Mouse (Mus musculus) cerebellum, adult 9-11 months (tissue): ENCODE measurements at regions not wholly inside any gene's neighbourhood (a gene's known extent, or its start where the extent isn't known, plus 50 kb on each side); places are given as distances from the start of the nearest gene placed in this dataset.

Experiments used
- DNase-seq: peaks from one replicate; pipeline ENCODE4 v3.0.0; 2022

DNA sequence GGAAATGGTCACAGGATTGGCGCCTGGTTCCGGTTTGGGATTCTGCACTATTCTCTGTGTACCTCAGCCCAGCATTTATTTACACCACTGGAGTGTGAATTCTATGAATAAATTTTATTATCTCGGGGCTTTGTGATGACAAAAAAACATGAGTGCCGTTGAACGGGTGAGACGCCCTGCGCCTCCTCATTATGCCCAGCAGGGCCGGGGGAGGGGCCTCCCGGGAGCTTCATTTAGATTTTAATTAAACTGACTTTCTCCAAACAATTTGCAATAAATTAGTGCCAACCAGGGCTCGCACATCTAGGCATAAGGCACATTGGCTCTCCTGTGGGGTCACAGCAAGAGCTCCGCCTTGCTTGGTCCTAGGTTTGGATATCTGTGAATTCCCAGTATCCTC lies 151.8 kb upstream of the A530016L24Rik start:
- no peak for DNase-seq

DNA sequence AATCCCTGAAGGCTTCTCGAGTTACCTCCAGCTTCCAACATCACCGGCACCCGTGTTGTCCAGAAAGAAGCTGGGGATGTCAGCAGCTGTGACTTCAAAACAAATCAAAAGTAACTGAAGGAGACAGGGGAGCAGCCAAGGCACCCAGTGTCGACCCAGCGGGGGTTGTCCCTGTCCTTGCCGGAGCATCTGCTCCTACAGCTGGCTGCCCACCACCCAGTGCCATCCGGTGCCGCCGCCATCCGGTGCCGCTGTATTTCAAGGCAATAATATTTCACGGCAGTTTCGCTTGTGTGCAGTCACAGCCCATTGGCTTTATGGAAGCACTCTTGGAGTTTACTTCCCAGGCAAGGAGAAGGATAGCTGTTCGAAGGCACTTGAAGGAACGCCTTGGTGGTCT lies 150.3 kb upstream of the A530016L24Rik start:
- DNase-seq = no peak

DNA sequence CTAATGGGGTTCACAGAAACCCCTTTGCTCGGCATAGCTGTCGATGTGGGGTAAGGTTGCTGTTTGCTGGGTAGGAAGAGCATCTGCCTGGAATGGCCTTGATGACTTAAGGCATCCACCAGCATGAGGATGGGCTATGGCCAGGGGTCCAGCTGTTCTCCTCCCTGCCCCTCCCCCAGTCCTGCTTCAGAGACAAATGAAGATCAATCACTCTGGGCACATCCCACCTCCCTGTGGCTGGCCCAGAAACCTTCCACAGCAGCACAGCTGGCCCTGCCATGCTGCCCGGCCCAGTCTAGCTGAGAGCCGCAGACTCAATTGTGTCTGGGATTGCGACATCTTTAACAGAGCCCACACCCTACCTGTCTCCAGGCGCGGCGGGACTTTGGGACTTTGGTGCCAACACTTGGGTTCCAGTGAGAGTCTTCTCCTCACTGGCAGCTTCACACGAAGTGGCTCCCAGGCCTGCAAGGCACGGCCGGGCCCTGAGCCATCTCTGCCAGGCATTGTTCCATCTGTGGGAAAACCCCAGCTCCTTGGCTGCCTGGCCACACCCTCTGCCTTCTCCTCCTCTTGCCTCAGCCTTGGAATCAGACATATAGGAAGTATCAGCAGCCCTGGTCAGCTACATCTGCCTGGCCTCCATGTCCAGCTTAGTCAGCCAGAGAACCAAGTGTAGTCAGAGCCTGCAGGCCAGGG lies 149.6 kb upstream of the A530016L24Rik start:
- DNase-seq = no peak

DNA sequence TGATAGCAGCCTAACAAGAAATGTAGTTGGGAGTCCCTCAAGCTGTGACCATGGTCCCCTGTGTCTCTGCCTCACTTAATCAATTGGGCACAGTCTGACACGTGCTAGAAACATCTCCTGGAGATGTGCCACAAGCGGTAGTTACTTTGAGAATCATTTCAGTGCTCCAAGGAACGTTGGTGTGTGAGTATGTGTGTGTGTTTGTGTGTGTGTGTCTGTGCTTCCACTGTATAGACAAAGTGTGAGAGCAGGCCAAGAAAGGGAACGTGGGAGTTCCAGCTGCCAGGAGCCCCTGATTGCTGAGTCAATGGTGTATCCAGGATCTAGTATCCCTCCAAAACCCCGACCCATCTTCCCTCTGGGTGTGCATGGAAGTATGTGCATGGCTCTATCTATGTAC lies 149.0 kb upstream of the A530016L24Rik start:
- no peak for DNase-seq

DNA sequence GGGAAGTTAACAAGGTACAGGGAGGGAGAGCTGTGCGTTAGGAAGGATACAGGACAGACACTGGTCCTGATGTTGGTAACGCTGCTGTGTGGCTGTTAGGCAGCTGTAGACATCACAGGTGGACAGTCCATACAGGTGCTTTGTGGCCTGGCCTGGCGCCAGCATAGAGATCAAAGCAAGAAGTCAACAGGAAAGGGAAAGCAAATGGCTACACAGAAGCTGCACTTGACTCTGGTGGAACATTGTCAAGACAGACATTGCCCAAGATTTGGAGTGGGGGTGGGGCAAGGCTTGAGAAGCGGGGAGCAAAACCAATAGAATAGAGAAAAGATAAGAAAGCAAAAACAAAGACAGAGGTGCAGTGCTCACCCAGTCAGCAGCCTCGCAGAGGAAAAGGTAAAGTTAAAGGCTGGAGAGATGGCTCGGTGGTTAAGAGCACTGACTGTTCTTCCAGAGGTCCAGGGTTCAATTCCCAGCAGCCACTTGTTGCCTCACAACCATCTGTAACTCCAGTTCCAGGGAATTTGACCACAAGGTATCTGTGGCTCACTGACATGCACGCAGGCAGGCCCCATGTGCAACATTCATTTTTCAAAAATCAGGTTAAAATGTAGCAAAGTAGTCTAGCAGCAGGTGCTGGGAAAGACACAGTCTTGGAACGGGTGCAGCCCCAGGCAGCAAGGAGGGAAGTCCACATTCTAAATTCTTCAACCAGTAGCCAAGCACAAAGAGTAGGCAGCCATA lies 147.3 kb upstream of the A530016L24Rik start:
- DNase-seq = no peak

DNA sequence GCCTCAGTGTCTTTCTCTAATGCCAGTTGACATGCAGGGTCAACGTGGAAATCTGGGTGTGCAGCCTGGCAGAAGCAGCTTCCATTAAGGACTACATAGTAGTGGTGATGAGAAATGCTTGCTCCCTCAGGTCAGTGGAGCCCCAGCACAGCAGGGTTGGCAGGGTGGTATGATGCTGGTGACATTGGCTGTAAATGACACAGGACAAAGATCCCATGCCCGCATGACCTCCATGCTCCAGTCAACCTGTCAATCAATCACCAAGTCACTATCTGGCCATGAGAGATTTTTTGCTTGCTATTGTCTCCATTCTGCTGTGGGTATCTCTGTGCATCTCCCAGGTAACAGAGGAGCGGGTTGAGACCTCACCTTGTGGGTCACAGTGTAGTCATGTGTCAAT lies 146.2 kb upstream of the A530016L24Rik start:
- no peak for DNase-seq

DNA sequence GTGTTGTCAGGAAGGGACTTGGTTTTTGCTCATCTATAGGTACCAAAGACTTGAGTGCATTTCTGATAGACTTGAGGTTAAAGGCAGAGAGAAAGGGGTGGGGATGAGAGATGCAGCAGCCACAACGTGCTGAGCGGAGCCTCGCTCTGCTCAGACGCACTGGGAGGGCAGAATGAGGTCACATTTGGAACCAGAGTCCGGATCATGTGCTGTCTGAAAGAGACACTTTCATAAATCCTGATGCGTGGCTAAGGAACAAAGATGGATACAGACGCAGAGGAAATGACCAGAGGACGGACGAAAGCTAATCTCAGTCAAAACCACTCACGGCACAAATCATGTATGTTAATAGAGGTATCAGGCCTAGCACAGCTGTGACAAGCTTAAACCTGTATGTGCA lies 145.0 kb upstream of the A530016L24Rik start:
- no peak for DNase-seq

DNA sequence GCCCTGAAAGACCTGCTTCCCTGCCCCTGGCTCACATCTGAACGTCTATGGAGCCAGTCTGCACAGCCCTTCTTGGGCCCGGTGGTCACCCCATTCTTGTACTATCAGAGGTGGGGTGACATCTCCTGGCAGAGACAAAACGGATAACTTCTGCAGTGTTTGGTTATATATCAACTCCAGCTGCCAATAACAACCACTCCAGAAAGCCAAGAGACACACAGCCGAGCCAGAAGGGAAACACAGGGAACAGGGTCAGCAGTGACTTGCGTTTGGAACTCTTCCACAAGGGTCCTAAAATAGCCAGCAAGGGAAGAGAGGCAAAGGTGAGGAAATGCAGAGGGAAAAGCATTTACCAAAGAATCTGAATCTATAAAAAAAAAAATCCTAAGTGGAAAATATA lies 143.5 kb upstream of the A530016L24Rik start:
- no peak for DNase-seq

DNA sequence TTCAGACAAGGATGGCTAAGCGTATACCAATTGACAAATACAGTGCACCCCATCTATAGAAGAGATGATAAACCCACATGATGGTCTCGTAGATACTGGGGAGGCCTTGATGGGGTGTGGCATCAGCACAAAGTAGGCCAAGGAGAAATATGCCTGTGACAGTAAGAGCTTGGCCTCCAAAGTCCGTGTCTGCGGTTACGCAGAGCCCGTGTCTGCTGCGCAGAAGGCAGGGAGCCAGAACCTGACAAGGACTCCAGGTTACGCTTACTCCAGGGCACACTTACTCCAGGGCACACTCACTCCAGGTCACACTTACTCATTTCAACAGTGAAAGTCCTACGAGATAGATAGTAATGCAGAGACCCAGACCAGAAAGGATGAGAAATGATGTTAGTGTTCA lies 141.1 kb upstream of the A530016L24Rik start:
- no peak for DNase-seq

DNA sequence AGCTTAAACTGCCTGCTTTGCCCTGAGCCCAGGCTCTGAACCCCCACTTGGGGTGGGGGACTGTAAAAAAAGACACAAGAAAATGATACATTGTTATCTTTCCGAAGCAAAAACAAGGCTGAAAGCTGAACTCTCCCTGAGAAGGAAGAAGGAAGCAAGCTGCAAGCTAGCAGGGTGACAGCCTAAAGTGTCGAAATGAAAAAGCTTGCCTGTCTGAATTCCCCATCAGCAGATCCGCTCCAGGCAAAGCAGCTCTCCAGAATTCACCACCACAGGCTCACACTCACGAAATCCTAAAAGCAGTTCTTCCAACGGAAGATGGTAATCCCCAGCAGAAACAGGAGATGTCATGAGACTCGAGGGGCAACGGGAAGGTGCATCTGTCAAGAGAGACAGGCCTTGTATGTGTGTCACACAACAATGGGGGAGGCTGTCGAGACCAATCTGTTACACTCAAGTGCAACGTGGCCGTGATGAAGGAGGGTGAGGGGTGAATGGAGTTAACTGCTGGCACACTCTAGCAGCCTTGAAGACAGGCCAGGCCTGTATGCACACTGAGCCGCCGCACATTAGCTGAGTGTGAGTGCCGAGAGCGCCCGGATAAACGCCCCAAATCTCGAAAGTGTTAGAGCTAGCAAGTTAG lies 139.5 kb upstream of the A530016L24Rik start:
- DNase-seq = no peak

DNA sequence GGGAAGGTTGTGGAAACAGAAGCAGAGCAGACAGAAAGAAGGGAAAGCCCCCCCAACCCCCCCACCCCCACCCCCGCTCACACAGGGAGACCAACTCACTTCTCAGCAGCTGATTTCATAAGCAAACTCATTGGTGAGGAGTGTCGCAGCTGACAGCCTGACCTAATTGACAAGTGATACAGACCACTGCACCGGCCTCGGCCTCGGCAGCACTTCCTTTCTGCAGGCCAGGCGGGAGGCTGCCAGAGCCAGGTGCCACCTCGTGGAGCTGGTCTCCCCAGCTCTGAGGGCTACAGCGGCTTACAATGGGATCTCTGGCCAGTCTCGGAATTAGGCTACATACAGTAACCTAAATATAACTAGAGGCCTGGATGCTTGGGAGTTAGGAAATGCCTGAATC lies 138.5 kb upstream of the A530016L24Rik start:
- DNase-seq = no peak

DNA sequence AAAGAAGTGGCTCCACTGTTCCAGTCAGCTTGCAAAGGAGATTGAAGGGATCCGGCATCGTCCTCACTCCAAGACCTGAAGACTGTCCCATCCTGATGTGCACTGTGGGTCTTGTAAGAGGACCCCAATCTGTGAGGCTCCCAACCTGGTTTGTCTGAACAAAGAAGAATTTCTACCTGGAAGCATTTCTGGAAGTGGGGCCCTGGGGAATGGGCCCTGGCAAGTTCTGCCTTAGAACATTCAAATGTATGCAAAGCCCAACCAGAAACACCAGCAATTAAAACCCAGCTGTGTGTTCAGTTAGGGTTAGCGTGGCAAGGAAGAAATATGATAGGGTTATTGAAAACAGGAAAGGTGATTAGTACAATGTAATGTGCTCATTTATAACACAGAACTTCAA lies 125.9 kb upstream of the A530016L24Rik start:
- DNase-seq = no peak

DNA sequence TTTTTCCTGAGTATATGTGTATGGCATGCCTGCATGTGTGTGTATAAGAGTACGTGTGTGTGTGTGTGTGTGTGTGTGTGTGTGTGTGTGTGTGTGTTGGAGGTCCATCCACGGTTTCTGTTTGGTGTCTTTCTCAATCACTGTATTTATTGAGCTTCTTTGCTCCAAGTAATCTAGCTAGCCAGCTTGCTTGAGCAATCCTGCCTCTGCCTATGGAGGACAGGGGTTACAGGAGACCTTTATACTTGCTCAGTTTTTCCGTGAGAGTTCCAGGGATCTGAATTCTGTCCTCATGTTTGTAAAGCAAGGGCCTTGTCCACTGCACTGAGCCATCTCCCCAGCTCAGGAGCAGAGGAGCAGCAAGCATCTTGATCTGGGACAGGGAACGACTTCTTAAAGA lies 122.0 kb upstream of the A530016L24Rik start:
- DNase-seq = no peak

DNA sequence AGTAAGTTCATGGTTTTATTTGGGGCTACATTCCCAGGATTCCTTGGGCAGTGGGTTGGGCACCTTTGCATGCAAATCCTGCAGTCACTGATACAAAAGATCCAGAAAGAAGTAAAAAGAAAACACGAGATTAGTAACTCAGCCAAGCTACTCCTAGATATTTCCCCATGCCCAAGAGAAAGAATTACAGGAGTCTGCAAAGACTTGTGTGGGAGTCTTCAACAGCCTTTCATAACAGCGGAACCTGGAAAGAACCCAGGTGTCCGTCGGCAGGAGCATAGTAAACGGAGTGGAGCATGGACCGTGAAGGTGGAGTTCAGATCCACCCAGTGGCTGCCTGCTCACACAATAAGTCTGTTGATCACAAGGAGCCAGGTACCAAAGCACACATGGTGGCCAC lies 121.1 kb upstream of the A530016L24Rik start:
- DNase-seq = no peak

DNA sequence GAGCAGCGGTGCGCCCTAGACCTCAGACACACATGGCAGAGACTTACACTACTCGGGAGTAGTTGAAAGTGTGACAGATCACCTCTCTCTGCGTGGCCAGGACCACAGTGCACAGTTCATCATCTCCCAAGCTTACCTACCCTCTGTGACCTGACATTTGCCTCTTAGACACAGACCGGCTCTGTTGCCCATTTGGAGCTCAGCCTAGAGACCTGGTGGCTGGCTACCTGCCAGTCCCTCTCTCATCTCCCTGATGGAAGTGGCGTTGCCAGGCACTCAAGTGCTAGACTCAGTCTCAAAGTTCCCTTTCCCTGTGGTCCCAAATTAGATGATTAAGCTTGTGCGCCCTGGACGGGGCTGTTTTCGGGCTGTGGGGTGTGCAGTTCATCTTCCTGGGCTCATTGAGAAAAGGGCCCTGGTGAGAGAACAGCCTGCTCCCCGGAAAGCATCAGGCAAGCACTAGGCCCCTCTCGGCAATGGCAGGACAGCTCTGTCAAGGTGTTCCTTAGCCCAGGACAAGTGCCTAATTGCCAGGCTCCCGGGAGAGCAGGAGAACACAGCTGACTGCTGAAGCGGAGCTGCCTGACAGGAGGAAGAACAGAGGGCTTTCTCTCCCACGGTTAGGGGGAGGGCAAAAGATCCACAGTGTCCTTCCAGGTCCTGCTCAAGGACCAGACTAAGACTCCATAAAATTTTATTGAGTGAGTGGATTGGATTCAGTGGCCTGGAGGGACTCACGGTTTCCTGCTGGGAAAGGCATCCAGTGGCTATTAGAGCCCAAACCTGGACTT lies 119.5 kb upstream of the A530016L24Rik start:
- peak; percentile 41 for DNase-seq

DNA sequence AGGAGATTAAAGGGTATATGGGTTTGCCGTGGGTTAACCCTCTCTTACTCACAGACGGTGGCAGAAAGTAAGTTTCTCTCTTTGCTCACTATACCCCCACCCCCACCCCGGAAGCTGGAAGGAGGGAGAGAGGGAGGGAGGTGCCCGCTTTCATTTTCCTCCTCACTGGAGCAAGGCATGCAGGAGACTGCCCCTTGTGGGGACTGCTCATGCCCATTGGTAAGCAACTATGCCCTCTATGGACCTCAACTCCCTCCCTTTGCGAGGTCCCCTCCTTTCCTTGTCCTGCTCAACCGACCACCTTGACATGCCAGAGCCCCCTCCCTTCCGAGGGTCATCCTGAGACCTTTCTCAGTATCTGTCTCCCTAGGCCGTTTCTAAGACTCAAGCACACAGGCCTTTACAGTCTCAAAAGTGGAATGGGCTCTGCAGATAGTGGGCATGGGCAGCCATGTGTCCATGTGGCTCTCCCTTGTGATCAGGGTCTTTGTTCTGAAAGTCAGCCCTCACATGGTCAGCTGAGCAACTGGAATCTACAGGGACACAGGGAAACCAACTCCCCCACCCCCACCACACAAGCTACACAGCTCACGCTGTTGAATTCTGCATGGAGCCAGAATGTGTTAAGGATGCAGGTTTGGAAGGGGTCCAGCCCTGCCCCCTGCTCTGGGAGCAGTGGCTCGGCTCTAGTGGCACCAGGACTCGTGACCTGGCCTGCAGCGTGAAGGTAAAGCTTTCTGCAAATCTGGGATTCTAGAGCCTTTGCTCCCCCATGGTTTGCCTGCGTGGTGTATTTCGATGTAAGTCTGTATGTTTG lies 116.8 kb upstream of the A530016L24Rik start:
- DNase-seq = no peak

DNA sequence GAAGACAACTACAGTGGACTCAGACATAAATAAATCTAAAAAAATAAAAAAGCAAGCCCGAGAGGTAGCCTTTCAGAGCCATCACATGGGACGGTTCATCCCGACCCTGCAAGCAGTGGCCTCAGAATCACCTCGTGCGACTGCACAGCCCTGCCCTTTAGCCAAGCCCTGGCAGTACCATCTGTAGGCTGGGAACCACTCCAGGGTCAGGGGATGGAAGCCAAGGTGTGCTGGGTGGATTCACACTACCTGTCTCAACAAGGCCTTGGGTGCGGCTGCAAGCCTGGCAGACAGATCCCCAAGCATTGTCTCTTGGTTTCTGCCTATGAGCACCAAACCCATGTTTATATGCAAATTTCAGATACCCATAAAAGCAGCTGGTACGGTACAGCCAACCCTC lies 115.3 kb upstream of the A530016L24Rik start:
- DNase-seq = peak; percentile 74

DNA sequence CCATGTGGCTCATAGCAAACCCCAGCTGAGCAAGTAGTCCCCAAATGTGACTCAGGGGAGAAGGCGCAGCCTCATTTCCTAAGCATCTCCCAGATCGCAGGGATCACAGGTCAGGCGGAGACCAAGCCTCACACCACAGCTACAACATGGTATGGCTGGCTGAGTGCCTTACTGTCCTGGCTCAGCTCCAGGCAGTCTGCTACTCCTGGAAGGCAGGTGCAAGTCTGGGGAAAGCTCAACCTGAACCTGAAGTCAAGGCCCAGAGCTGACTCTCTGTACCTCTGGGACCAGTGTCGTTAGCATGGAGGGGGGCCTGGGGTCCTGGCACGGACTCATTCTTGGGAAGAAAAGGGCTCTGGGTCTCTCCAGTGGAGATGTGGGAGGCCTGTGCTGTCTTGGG lies 113.0 kb upstream of the A530016L24Rik start:
- DNase-seq = peak; percentile 44

DNA sequence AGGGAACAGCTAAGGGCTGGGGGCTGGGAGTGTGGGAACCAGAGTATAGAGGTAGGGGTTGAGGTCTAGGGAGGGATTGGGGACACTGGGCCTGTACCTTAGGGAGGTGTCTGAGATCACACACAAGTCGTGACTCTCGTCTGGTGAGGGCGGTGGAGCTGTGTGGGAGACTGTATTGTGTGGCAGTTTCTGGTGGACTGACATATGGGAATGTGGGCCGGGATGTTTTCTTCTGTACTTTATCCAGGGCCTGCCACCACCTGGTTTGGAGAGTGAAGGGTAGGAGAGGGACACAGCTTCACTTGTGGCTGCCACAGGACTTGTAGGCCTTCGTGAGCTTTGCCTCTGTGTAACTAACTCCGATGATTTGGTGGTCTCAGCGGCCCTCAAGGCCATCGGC lies 112.5 kb upstream of the A530016L24Rik start:
- no peak for DNase-seq

DNA sequence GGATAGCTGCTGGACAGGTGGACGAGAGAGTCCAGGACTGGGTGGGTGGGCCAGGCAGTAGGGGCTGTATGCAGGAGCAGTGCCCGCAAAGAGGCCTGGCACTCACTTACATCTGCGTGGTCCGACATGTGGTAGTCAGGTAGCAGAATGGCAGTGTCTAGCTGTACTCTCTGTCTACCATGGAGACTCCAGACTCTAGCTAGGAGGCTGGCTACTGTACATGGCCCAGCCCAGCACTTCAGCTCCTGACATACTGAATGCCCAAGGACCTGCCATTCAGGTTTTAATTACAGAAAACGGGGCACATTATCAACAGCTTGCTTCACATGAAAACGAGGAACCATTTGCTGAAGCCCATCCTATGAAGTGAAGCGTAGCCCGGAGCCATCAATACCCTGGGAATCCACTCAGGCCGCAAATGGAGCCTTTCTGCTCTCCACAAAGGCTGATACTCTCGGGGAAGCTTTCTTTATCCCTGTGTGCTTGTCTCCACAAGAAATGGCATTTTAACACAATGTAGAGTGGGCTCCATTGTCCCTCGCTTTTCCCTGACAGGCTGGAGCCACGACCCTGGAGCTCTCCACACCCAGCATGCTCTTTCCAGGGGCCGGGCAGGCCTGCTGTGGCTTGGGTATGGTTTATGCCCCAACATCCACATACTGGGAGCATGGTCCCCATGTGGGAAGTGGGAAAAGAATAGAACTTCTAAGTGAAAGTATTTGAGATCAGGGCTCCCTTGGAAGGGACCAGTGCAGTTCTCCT lies 110.6 kb upstream of the A530016L24Rik start:
- no peak for DNase-seq

DNA sequence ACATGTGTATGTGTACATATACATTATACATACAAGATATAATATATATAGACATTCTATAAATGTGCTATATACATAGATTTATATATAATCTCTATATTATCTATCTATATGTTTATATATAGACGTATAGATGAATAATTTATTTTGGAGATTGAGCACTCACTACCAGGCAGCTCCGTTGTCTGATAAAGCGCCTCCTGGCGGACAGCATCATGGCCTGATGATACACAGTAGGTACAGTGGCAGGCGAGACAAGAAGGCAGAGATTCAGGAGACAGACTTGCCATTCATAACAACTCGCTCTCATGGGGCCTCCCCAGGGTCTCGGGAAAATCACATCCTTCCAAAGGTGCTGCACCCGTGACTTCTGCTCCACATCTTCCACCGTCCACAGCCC lies 101.4 kb upstream of the A530016L24Rik start:
- no peak for DNase-seq

DNA sequence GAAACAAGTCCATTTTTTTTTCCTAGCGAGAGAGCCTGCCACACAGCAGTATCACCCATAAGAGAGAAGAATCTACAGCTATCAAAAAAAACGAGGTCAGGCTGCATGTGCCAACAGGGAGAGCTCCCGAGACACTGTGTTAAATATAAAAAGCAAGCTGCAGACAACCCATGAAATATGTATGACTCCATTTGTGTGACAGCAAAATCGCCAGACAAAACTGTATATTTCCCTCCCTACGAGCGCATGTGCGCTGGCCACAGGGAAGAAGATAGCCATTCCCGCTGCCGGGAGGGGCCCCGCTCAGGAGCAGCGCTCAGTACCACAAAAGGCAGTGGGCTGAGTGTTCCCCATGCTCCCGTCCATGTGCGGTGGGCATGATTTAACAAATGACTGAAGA lies 93.3 kb upstream of the A530016L24Rik start:
- DNase-seq = no peak
